Mouse (Mus musculus) frontal cortex, postnatal 36 days (tissue): ENCODE measurements around the gene Tmem140.

Experiments used
- DNase-seq, 2 experiments: peaks; one replicate each; pipeline ENCODE4 v3.0.0; 2022; ENCODE audit warnings: low spot score in 2 of 2

Tmem140 gene

DNA sequence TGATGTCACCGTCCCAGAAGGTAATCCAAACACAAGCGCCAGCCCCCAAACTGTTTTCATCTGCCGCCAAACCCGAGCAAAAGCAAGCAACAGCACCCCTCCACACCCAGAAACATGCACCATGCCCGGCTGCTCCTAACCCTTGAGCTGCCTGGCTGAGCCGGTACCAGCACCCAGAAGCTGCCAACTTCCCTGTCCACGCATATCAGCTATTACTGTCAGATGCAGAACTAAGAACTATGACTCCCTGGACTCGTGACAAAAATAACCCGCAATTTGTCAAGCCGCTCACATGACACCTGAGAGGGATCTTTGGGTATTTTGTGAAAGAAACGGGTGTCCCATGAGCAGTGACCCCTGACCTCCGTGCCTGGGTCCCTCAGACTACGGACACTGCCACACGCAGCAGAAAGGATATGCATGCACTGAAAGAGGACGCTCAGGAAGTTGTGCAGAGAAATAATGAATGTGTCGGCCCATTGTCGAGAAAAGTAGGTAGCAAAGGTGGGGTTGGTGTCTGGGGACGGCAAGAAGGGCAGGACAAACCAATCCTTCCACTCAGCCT is 44.8 kb downstream of the Tmem140 start:
- no peak for DNase-seq

DNA sequence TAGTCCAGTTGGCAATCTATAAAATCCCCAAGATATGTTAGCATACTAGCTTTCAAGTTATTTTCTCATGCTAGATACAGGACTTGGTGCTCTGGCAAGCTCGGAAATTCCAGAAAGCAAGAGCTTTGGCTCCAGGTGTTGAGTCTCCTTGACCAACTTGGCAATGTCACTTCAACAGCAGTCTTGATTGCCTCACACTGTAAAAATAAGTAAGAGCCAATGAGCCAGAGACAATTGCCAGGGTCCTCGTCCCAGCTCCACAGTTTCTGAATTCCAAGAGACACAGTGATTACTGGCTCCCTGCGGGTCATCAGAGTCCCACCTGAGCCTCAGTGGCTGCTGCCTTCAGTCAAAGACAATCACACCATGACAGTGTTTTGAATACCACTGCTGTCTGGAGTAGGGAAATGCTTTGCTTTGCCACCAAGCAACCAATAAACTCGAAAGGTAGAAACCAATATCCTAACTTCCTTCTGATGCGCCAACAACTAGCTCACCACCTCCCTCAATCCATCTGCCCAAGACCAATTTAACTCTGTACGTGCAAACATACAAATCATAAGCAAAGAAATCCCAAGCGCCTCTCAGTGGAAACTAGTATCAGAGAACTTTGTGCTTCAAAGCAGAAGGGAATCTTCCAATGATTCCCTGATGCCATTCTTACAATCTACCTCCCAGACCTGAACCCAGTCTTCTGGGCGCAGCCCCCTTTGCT is 46.8 kb downstream of the Tmem140 start:
- DNase-seq: no peak

DNA sequence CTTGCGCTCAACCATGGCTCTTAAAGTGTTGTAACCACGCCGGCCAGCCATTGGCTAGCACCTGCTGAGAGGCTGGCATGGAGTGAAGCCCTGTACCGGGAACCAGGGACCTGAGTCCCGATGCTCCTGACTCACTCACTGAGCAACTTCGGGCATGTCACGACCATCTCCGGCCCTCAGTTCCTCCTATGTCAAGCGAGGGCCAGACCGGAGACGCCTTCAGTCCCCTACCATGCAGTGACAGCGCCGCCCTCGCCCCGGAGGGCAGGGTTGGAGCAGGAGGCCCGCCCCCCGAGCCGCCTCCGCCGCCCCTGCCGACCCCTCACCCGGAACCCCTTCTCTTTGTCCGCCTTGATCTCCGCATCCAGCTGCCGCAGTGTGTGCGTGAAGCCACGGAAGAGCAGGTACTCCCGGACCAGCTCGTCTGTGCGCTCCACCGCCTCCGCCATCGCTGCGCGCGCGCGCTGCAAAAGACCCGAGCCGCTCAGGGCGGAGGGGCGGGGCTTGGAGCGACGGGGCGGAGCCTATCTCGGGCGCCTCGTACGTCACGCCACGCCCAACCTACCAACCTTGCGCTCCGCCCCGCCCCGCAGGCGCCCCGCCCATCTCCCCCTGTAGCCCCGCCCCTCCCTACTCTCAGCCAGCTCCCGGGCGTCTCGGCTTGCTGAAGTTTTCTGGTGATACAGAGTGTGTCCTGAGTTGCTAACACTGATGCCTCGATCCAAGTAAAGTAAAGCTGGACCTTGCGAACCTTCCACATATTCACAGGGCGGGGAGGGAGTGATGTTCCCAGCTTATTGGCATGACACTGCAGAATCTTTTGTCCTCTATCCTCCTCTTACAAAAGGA is 47.6 kb downstream of the Tmem140 start, which contains the start of gene Wdr91:
Wdr91 (minus strand) TSS at position 506 of the 849 bp plus-strand sequence.
- peak; percentile 90 to 92 for DNase-seq

DNA sequence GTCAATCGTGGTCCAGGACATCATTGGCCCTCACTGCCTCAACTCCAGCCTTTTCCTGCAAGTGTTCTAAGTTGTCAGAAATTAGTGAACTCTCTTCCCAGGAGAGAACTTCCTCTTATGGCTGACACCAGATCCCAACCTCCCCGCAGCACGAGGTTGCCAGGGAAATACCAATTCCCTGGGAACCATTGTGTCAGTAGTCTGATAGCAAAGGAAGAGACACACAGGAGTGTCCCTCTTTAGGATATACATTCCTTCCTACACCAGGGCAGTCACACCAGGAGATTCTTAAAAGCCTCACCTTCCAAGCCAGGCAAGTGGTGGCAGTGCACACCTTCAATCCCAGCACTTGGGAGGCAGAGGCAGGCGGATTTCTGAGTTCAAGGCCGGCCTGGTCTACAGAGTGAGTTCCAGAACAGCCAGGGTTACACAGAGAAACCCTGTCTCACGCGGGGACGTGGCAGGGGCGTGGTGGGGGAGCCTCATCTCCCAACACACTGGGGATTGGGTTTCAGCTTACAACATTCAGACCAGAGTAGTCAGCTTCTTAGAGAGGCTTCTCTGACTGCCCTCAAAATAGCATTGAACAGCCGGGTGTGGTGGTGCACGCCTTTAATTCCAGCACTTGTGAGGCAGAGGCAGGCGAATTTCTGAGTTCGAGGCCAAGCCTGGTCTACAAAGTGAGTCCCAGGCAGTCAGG is 50.5 kb downstream of the Tmem140 start:
- DNase-seq: no peak

DNA sequence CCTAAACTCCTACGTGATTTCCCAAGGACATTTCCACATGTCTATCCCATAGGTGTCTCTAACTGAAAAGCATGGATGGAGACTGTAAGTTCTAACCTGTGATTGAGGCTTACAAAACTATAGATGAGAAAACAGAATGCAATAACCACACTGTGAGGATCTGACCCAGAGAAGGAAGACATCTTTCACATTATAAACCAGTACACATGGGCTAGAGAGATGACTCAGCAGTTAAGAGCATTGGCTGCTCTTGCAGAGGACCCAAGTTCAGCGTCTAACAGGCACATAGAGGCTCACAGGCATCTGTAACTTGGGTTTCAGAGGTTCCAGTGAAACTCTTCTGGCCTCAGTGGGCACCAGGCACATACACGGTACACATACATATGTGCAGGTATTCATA is 51.5 kb downstream of the Tmem140 start:
- DNase-seq: no peak

DNA sequence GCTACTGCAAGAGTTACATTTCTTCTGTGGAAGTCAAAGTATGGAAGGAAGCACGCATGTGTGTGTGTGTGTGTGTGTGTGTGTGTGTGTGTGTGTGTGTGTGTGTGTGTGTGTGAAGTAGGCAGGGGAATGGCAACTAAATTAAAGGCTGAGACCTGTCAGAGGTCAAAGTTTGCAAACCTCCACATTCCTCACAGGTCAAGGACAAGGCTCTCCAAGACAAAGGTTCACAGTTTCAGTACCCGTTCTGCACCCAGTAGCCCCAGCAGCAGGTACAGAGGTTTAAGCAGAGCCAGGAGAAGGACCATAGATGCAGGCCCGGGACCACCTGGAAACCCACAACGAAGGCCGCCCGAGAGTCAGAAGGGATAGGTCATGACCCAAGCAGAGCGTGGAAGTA is 56.2 kb downstream of the Tmem140 start:
- DNase-seq: no peak

DNA sequence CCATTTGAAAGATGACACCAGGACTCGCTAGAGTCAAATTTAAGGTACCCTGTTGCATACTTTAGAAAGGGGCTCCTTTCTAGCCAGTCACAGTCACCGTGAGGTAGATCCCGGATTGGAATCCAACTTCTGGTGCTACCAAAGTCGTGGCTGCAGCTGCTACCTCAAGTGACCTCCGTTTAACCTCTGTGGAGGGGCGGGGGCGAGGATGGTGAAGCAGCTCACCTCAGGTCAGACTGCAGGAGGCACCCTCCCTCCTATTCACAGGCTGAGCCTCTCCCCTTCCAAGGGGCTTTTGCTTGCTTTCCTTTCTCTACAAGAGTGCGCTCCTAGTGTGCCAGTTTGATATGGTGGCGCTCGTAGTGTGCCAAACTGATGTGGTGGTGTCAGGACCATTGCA is 57.0 kb downstream of the Tmem140 start, which contains the start of gene Stra8:
Stra8 (plus strand) TSS at position 208 of the 400 bp plus-strand sequence.
- no peak for DNase-seq

DNA sequence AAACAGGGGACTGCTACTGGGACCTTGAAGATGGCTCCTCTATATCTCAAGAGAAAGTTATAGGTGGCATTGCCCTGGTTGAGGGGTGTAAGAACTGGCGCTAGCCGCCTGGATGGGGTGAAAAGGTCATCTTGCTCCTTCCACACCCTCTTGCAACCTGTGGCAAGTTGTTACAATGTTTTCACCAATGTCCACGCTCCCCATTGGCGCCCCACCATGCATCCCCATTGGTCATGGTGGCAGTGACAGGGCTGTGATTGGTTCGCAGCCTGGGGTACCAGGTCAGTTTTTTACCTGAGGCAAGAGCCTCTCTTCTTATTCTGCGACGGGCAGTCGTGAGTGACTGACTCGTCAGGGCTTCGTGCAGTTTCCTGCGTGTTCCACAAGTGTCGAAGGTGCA is 57.7 kb downstream of the Tmem140 start:
- no peak for DNase-seq

DNA sequence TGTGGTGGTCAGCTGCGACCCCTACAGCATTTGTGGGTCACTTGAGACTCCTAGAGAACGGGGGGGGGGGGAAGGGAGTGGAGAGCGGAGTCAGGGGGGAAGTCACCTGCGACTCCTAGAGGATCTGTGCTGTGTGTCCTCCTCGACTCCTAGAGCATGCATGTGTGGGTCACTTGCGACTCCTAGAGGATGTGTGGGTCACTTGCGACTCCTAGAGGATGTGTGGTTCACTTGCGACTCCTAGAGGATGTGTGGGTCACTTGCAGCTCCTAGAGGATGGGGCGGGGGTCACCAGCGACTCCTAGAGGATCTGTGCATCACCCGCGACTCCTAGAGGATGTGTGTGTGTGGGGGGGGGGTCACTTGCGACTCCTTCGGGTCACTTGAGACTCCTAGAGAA is 59.0 kb downstream of the Tmem140 start:
- no peak for DNase-seq
